In genomic region chr12:30606743-30607142, GRCm38 (mm10) we compare ENCODE assay signal across 24 mouse cellular contexts. TPM values are rescaled to one million over a fixed set of nuclear protein-coding genes. Genes with fewer than 3 reads are reported as not detected.
DNase-seq lines count a peak whose midpoint lies in the region; ATAC-seq and TF ChIP-seq lines count a peak whose summit lies in the region.
"Had no signal": no experiment of that assay in that cellular context is flagged by ENCODE, and none has a peak within 500 bp of the region (broad histone marks: within the 10 kb centered on the region; RNA-seq: fewer than 3 reads in every experiment).

No protein-coding gene starts in this region.

- no peak overlapping the region for H3K9ac ChIP-seq in forebrain, postnatal 0 days
- H3K9ac ChIP-seq in forebrain, embryonic 13.5 days: no peak overlapping the region
- H3K9ac ChIP-seq in liver, postnatal 0 days (replicated peaks): no peak overlapping the region
- H3K9ac ChIP-seq in liver, embryonic 12.5 days: no peak overlapping the region
- H3K9ac ChIP-seq: embryonic facial prominence, embryonic 12.5 days; heart, embryonic 13.5 days; hindbrain, embryonic 13.5 days; liver, embryonic 13.5 days; neural tube, embryonic 15.5 days had no signal

- no peak for DNase-seq in forebrain, postnatal 0 days
- no peak for DNase-seq in liver, postnatal 0 days
- no peak for DNase-seq in ovary, postnatal 36 days (ENCODE audit: low spot score)
- no peak for DNase-seq in ovary, postnatal 10 days (ENCODE audit: low spot score)
- DNase-seq: adrenal gland, postnatal 36 days; cerebellum, adult 11-12 months; cerebellum, postnatal 10 days; gastrocnemius, adult 2 months; kidney, adult 2 months; liver, embryonic 13.5 days; lung, postnatal 14 days had no signal

- no peaks in the 10 kb centered on the region for H3K79me2 ChIP-seq in macrophage (ENCODE audit: inconsistent target)

- no peak overlapping the region for H3K4me2 ChIP-seq in forebrain, postnatal 0 days (ENCODE audit: low read depth)
- H3K4me2 ChIP-seq in forebrain, embryonic 13.5 days: no peak overlapping the region
- no peak overlapping the region for H3K4me2 ChIP-seq in liver, postnatal 0 days (ENCODE audit: low read depth, low read length)
- no peak overlapping the region for H3K4me2 ChIP-seq in liver, embryonic 12.5 days
- H3K4me2 ChIP-seq: embryonic facial prominence, embryonic 12.5 days; heart, embryonic 13.5 days; hindbrain, embryonic 13.5 days; liver, embryonic 13.5 days; midbrain, embryonic 11.5 days; neural tube, embryonic 15.5 days had no signal

- H3K4me1 ChIP-seq in forebrain, postnatal 0 days (ENCODE audit: insufficient read depth): no peaks in the 10 kb centered on the region
- peaks cover 6% of the 10 kb centered on the region; the same call in 1 of the 2 replicates for H3K4me1 ChIP-seq in forebrain, embryonic 13.5 days
- H3K4me1 ChIP-seq in liver, postnatal 0 days (ENCODE audit: insufficient read depth): no peaks in the 10 kb centered on the region
- no peaks in the 10 kb centered on the region for H3K4me1 ChIP-seq in liver, embryonic 12.5 days
- H3K4me1 ChIP-seq: heart, embryonic 13.5 days; hindbrain, embryonic 13.5 days; liver, embryonic 13.5 days; neural tube, embryonic 15.5 days had no signal

- WGBS in forebrain, postnatal 0 days: 60% methylated on average over 8 of the region's 8 CpGs
- 77% methylated on average over 8 of the region's 8 CpGs for WGBS in forebrain, embryonic 13.5 days
- WGBS in liver, postnatal 0 days (ENCODE audit: insufficient replicate concordance): 45% methylated on average over 8 of the region's 8 CpGs
- 54% methylated on average over 8 of the region's 8 CpGs for WGBS in liver, embryonic 12.5 days (ENCODE audit: insufficient replicate concordance)
- 23% methylated on average over 8 of the region's 8 CpGs for WGBS in macrophage (ENCODE audit: missing documents)

- H3K9me3 ChIP-seq in forebrain, postnatal 0 days (ENCODE audit: low read length): no peaks in the 10 kb centered on the region
- no peaks in the 10 kb centered on the region for H3K9me3 ChIP-seq in forebrain, embryonic 13.5 days (replicated peaks)
- no peaks in the 10 kb centered on the region for H3K9me3 ChIP-seq in liver, postnatal 0 days (ENCODE audit: low read length)
- H3K9me3 ChIP-seq in liver, embryonic 12.5 days (replicated peaks): no peaks in the 10 kb centered on the region
- H3K9me3 ChIP-seq: embryonic facial prominence, embryonic 12.5 days; G1E; heart, embryonic 13.5 days; hindbrain, embryonic 13.5 days; liver, embryonic 13.5 days; neural tube, embryonic 15.5 days had no signal

- TF ChIP-seq CTCF in forebrain, postnatal 0 days (IDR thresholded peaks at IDR 0.05; ENCODE audit: low read depth): no peak
- TF ChIP-seq CTCF in liver, postnatal 0 days (IDR thresholded peaks at IDR 0.05; ENCODE audit: low read depth): no peak

- no peak for TF ChIP-seq EP300 in liver, postnatal 0 days (IDR thresholded peaks at IDR 0.05; ENCODE audit: low read depth)

- peak; percentile 47 for ATAC-seq in forebrain, postnatal 0 days
- ATAC-seq in forebrain, embryonic 13.5 days: no peak
- peak; percentile 38; the same call in 1 of the 2 replicates for ATAC-seq in liver, postnatal 0 days
- no peak for ATAC-seq in liver, embryonic 12.5 days
- ATAC-seq in CD4-positive, CD25-positive, alpha-beta regulatory T cell, adult 4 months: peak; percentile 74
- ATAC-seq: Patski had no signal

- H3K36me3 ChIP-seq in forebrain, postnatal 0 days (ENCODE audit: insufficient read depth): no peaks in the 10 kb centered on the region
- no peaks in the 10 kb centered on the region for H3K36me3 ChIP-seq in forebrain, embryonic 13.5 days (ENCODE audit: poor library complexity, severe bottlenecking)
- no peaks in the 10 kb centered on the region for H3K36me3 ChIP-seq in liver, postnatal 0 days (replicated peaks; ENCODE audit: insufficient read depth, low read length)
- H3K36me3 ChIP-seq in liver, embryonic 12.5 days: no peaks in the 10 kb centered on the region
- H3K36me3 ChIP-seq in macrophage (ENCODE audit: inconsistent target): no peaks in the 10 kb centered on the region
- H3K36me3 ChIP-seq: embryonic facial prominence, embryonic 12.5 days; G1E; heart, embryonic 13.5 days; hindbrain, embryonic 13.5 days; liver, embryonic 13.5 days; neural tube, embryonic 15.5 days had no signal

- H3K4me3 ChIP-seq in forebrain, postnatal 0 days (ENCODE audit: low read depth, low read length): no peak overlapping the region
- H3K4me3 ChIP-seq in forebrain, embryonic 13.5 days: no peak overlapping the region
- H3K4me3 ChIP-seq in liver, postnatal 0 days (ENCODE audit: low read depth, low read length): no peak overlapping the region
- no peak overlapping the region for H3K4me3 ChIP-seq in liver, embryonic 12.5 days
- no peak overlapping the region for H3K4me3 ChIP-seq in macrophage (ENCODE audit: inconsistent target)
- H3K4me3 ChIP-seq: embryonic facial prominence, embryonic 12.5 days; gastrocnemius, adult 2 months; heart, embryonic 13.5 days; hindbrain, embryonic 13.5 days; liver, embryonic 13.5 days; neural tube, embryonic 15.5 days had no signal

- H3K27ac ChIP-seq in forebrain, postnatal 0 days (ENCODE audit: low read depth, low read length): no peak overlapping the region
- H3K27ac ChIP-seq in forebrain, embryonic 13.5 days: no peak overlapping the region
- no peak overlapping the region for H3K27ac ChIP-seq in liver, postnatal 0 days (ENCODE audit: low read depth)
- H3K27ac ChIP-seq in liver, embryonic 12.5 days: no peak overlapping the region
- H3K27ac ChIP-seq in macrophage: peak overlapping the region; percentile 81
- H3K27ac ChIP-seq: embryonic facial prominence, embryonic 12.5 days; gastrocnemius, adult 2 months; heart, embryonic 13.5 days; hindbrain, embryonic 13.5 days; kidney, postnatal 0 days; liver, embryonic 13.5 days; neural tube, embryonic 15.5 days; stomach, postnatal 0 days had no signal

- no peaks in the 10 kb centered on the region for H3K27me3 ChIP-seq in forebrain, postnatal 0 days (ENCODE audit: insufficient read depth, low read length)
- H3K27me3 ChIP-seq in forebrain, embryonic 13.5 days: no peaks in the 10 kb centered on the region
- H3K27me3 ChIP-seq in liver, postnatal 0 days (ENCODE audit: insufficient read depth, low read length): no peaks in the 10 kb centered on the region
- H3K27me3 ChIP-seq in liver, embryonic 12.5 days (replicated peaks): no peaks in the 10 kb centered on the region
- H3K27me3 ChIP-seq: embryonic facial prominence, embryonic 12.5 days; heart, embryonic 13.5 days; hindbrain, embryonic 13.5 days; liver, embryonic 13.5 days; neural tube, embryonic 15.5 days had no signal

RNA-seq across cellular contexts. Expression of gene Tmem18, which starts 22.5 kb away (rescaled TPM):
- 43.2 and 47.8 TPM in 2 replicates for total RNA-seq in forebrain, postnatal 0 days (2014; rRNA removed)
- 25.7 and 38.1 TPM in 2 replicates for polyA plus RNA-seq in forebrain, postnatal 0 days (2015; fragmentation: Nextera tagmentation; extraction: Ambion mirVana)
- 20.5 and 25.0 TPM in 2 replicates for polyA plus RNA-seq in forebrain, embryonic 13.5 days (2015; fragmentation: Nextera tagmentation; extraction: Ambion mirVana)
- polyA plus RNA-seq in liver, postnatal 0 days (2015; fragmentation: Nextera tagmentation; extraction: Ambion mirVana): 4.4 and 5.1 TPM in 2 replicates
- 13.4 and 13.6 TPM in 2 replicates for polyA plus RNA-seq in liver, embryonic 12.5 days (2016; fragmentation: Nextera tagmentation; extraction: Ambion mirVana)
- 10 to 100 TPM; 15.0 to 22.0 TPM for polyA plus RNA-seq in CD4-positive, CD25-positive, alpha-beta regulatory T cell, adult 4 months (2017; shearing (Covaris generic))
- total RNA-seq in macrophage (2018; cell fraction: chromatin; rRNA removed): 10 to 100 TPM in 21 of 26 experiments, 1 to 10 TPM in 5; 6.3 to 54.7 (median 24.4) TPM
- total RNA-seq in macrophage (2018; cell fraction: cytosol; rRNA removed): 10 to 100 TPM in 20 of 26 experiments, 1 to 10 TPM in 6; 6.8 to 22.0 (median 12.9) TPM
- 10 to 100 TPM in 24 of 26 experiments, 1 to 10 TPM in 2; 9.4 to 41.1 (median 15.9) TPM for total RNA-seq in macrophage (2018; cell fraction: nucleus; rRNA removed)
- 14.2 to 19.3 TPM (median 18.3 TPM) in 3 replicates for polyA plus RNA-seq in macrophage (2018)

Comparison
In these comparisons a context has a peak if more than half of its experiments do, and no peak if none do; other contexts are left out.
1. ATAC-seq: peak in forebrain, postnatal 0 days (single experiment), liver, postnatal 0 days (single experiment) and CD4-positive, CD25-positive, alpha-beta regulatory T cell, adult 4 months (single experiment); none in forebrain, embryonic 13.5 days (single experiment) and liver, embryonic 12.5 days (single experiment).